Mouse (Mus musculus) liver, postnatal 0 days (tissue): ENCODE results near the gene Fat3. TPM values are rescaled to one million over a fixed set of nuclear protein-coding genes. Genes with fewer than 3 reads are reported as not detected.

Experiments
- ATAC-seq: fragments of 200-750 bp; cut with Nextera tagmentation; 2 replicates; pipeline ENCODE4 v1.8.0; 2017; ENCODE audit warnings: mild to moderate bottlenecking, moderate library complexity
- DNase-seq: peaks from one replicate; pipeline ENCODE4 v3.0.0-alpha.2; 2016
- H3K27ac ChIP-seq: fragments of 300-500 bp; sonication (generic); 2 replicates; pipeline ENCODE4 v1.5.1; 2014; ENCODE audit warnings: antibody characterized with exemption, moderate library complexity, mild to moderate bottlenecking, low read depth
- H3K27me3 ChIP-seq: fragments of 300-500 bp; sonication (generic); 2 replicates; pipeline ENCODE4 v1.6.1; 2014; ENCODE audit warnings: low read length, control low read depth, mixed read lengths; ENCODE audit not compliant: insufficient read depth
- H3K36me3 ChIP-seq: fragments of 300-500 bp; sonication (generic); replicated peaks from 2 replicates; pipeline ENCODE4 v1.6.1; 2014; ENCODE audit warnings: mild to moderate bottlenecking, control low read depth, low read length, moderate library complexity, mixed read lengths; ENCODE audit not compliant: insufficient read depth
- H3K4me1 ChIP-seq: fragments of 300-500 bp; sonication (generic); 2 replicates; pipeline ENCODE4 v1.6.1; 2014; ENCODE audit warnings: antibody characterized with exemption, mild to moderate bottlenecking, control low read depth; ENCODE audit not compliant: insufficient read depth
- H3K4me2 ChIP-seq: fragments of 300-500 bp; sonication (generic); 2 replicates; pipeline ENCODE4 v1.6.1; 2014; ENCODE audit warnings: low read depth, mild to moderate bottlenecking, low read length, moderate library complexity, mixed read lengths
- H3K4me3 ChIP-seq: fragments of 300-500 bp; sonication (generic); 2 replicates; pipeline ENCODE4 v1.5.1; 2014; ENCODE audit warnings: low read depth, low read length
- H3K9ac ChIP-seq: fragments of 300-500 bp; sonication (generic); replicated peaks from 2 replicates; pipeline ENCODE4 v1.6.1; 2014; ENCODE audit warnings: mild to moderate bottlenecking, moderate library complexity
- H3K9me3 ChIP-seq: fragments of 300-500 bp; sonication (generic); 2 replicates; pipeline ENCODE4 v1.6.1; 2016; ENCODE audit warnings: mild to moderate bottlenecking, control low read depth, low read length, mixed read lengths
- CTCF ChIP-seq: sonication (generic); IDR thresholded peaks from 2 replicates; pipeline ENCODE4 v1.5.1; 2016; ENCODE audit warnings: antibody characterized with exemption, low read depth
- EP300 ChIP-seq: IDR thresholded peaks from 2 replicates; pipeline ENCODE4 v1.6.1; 2016; ENCODE audit warnings: antibody characterized with exemption, low read depth, mild to moderate bottlenecking
- WGBS: fragments of 180-500 bp; shearing (Covaris S2); extraction: QIAGEN DNeasy Blood & Tissue Kit; methylation state at CpG from one replicate; pipeline ENCODE4 v1.1.7; 2014; ENCODE audit not compliant: insufficient replicate concordance; 5-methylcytosine and 5-hydroxymethylcytosine counted together
- polyA plus RNA-seq: library from polyadenylated mRNA; unstranded; fragments of >200 nt; fragmentation: Nextera tagmentation; extraction: Ambion mirVana; gene quantifications from 2 replicates; pipeline ENCODE4 v1.2.1, GENCODE M21; 2015

Gene Fat3
- polyA plus RNA-seq, 1 experiment from 2014 or later: 0.02 TPM

GRCm38 (mm10) chr9:16214731-16215681 lies 286.1 kb downstream of the Fat3 start:
- DNase-seq (peak; percentile 56), ATAC-seq (peak; percentile 85)
- Histone ChIP-seq H3K9me3 (no peaks in the 10 kb centered on the region), H3K36me3 (no peaks in the 10 kb centered on the region), H3K4me3 (no peak overlapping the region), H3K9ac (no peak overlapping the region), H3K4me1 (peaks cover 16% of the 10 kb centered on the region), H3K27me3 (no peaks in the 10 kb centered on the region), H3K27ac (peak overlapping the region; percentile 66), H3K4me2 (peak overlapping the region; percentile 15; the same call in 1 of the 2 replicates)
- peak; percentile 48; the same call in 1 of the 2 replicates for TF ChIP-seq EP300
- TF ChIP-seq CTCF: no peak
- 25% methylated on average over 7 of the region's 7 CpGs for WGBS

DNA sequence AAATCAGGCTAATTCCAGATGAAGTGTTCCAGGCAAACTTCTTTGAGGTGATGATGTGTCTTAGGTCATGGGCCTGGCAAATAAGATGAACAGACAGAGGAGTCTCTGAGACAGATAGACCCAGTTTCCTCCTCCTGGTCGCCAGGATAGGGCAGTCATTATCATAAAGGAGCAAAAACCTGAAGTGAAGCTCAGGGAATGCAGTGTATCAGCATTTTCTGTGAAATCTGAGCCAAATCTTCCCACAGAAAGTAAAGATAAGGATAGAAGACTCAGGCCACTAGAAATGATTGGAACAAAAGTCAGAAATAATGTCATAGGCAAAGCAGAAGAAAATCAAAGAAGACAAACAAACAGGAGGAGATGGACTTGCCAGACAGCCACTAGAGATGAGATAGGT lies 287.8 kb downstream of the Fat3 start:
- Histone ChIP-seq H3K27ac (no peak overlapping the region), H3K36me3 (no peaks in the 10 kb centered on the region), H3K4me3 (no peak overlapping the region), H3K9ac (no peak overlapping the region), H3K4me2 (no peak overlapping the region), H3K9me3 (no peaks in the 10 kb centered on the region), H3K4me1 (peaks cover 16% of the 10 kb centered on the region), H3K27me3 (no peaks in the 10 kb centered on the region)
- WGBS: 23% methylated on average over 1 of the region's 1 CpGs
- no peak for ATAC-seq
- no peak for TF ChIP-seq CTCF
- TF ChIP-seq EP300: no peak
- DNase-seq: no peak

DNA sequence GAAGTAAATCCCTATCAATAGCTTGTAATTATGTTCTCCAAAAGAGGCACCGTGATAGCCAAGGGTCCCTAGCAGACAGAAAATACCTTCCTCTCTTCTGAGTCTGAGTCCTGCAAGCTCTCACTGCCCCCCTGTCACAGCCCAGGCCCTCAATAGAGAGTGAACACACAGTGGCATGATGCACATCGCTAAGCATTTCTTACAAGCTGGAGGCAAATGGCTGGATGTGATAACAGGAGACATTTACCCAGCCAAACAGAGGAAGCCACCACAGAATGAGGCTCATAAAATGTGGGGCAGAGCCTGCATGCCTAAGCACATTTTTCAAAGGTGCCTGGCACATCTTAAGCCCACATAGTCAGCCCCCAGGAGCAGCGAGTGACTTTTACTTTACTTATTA lies 288.5 kb downstream of the Fat3 start:
- Histone ChIP-seq H3K36me3 (no peaks in the 10 kb centered on the region), H3K9ac (no peak overlapping the region), H3K4me1 (peaks cover 16% of the 10 kb centered on the region), H3K27me3 (no peaks in the 10 kb centered on the region), H3K4me3 (no peak overlapping the region), H3K27ac (no peak overlapping the region), H3K9me3 (no peaks in the 10 kb centered on the region), H3K4me2 (no peak overlapping the region)
- no peak for TF ChIP-seq EP300
- TF ChIP-seq CTCF: no peak
- ATAC-seq: no peak
- DNase-seq: no peak
- WGBS: 57% methylated on average over 3 of the region's 3 CpGs

- no peaks in the 10 kb centered on the region for H3K36me3 ChIP-seq
- no peaks in the 10 kb centered on the region for H3K9me3 ChIP-seq
- no peak overlapping the region for H3K9ac ChIP-seq
- H3K27me3 ChIP-seq: no peaks in the 10 kb centered on the region
- no peak overlapping the region for H3K27ac ChIP-seq
- no peak overlapping the region for H3K4me3 ChIP-seq
- ATAC-seq (no peak), DNase-seq (no peak)
- TF ChIP-seq EP300 (no peak), CTCF (no peak)
- H3K4me2 ChIP-seq: no peak overlapping the region
- peaks cover 16% of the 10 kb centered on the region for H3K4me1 ChIP-seq
- 64% methylated on average over 4 of the region's 4 CpGs for WGBS
Observed at GRCm38 (mm10) chr9:16212163-16212562, 288.9 kb downstream of the Fat3 start.

GRCm38 (mm10) chr9:16211468-16211867 lies 289.6 kb downstream of the Fat3 start:
- Histone ChIP-seq H3K4me2 (no peak overlapping the region), H3K27me3 (no peaks in the 10 kb centered on the region), H3K4me3 (no peak overlapping the region), H3K4me1 (peaks cover 16% of the 10 kb centered on the region), H3K9me3 (no peaks in the 10 kb centered on the region), H3K9ac (no peak overlapping the region), H3K27ac (no peak overlapping the region), H3K36me3 (no peaks in the 10 kb centered on the region)
- 57% methylated on average over 3 of the region's 3 CpGs for WGBS
- TF ChIP-seq CTCF (no peak), EP300 (no peak)
- DNase-seq (no peak), ATAC-seq (no peak)

GRCm38 (mm10) chr9:16202296-16202695 lies 298.8 kb downstream of the Fat3 start:
- no peaks in the 10 kb centered on the region for H3K4me1 ChIP-seq
- H3K9me3 ChIP-seq: no peaks in the 10 kb centered on the region
- TF ChIP-seq EP300 (no peak), CTCF (no peak)
- H3K36me3 ChIP-seq: no peaks in the 10 kb centered on the region
- ATAC-seq (no peak), DNase-seq (no peak)
- no peak overlapping the region for H3K4me2 ChIP-seq
- H3K27me3 ChIP-seq: no peaks in the 10 kb centered on the region
- H3K27ac ChIP-seq: no peak overlapping the region
- H3K9ac ChIP-seq: no peak overlapping the region
- H3K4me3 ChIP-seq: no peak overlapping the region
- WGBS: 59% methylated on average over 6 of the region's 6 CpGs
